Mouse (Mus musculus): ENCODE results near the gene Syngr4. TPM values are rescaled to one million over a fixed set of nuclear protein-coding genes. Genes with fewer than 3 reads are reported as not detected.
"Not testable (repeated sequence)": the region's sequence is repeated elsewhere in the genome, so short reads cannot be mapped to it uniquely, and the experiment has no call there.

The Syngr4 gene
- total RNA-seq (2021) = under 1 TPM; 0.36 to 0.53 TPM
- long read RNA-seq, experiment 1, partial matches to known transcripts = 0 of 1 reads
- long read RNA-seq, experiment 1, other reads (novel, unspliced or antisense) = 1 of 1 reads
- long read RNA-seq, experiment 2, partial matches to known transcripts = 0 of 1 reads
- long read RNA-seq, experiment 2, other reads (novel, unspliced or antisense) = 1 of 1 reads

DNA sequence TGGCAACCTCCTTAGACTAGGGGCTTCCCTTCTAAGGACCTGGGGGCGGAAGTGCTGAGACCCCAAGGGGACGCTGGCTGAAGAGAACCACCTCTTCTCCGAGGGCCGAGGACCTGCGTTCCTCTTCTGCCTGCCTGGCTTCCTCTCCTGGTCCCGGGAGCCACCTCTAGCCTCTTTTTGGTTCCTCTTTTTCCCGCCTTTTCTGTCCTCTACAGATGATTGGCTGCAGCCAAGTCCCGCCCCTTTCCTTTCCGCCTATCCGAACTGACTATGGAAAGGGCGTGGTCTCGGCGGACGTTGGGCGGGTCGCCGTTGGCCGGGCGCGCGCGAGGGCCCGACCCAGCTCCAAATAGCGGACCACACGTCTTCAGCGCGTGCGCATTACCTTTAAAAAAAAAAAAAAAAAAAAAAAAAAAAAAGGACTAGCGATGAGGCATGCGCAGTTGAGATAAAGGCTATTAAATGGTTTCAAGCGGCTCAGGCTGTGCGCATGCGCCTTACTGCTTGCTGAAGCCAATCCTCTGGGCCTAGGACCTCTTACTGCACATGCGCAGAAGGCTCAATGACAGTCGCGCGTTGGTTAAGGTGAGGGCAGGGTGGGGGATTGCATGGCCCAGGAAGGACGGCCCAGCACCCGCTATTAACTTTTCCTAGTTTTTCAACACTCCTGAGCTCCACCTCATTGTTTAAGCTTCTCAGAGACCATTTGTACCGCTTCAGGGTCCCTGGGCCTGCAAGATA lies at the start of gene Syngr4, which contains the start of gene Tmem143:
TSS of gene Syngr4 (minus strand) at position 198 of the 741 bp plus-strand sequence.
TSS of gene Tmem143 (plus strand) at position 425 of the 741 bp plus-strand sequence.
- intact Hi-C loops (cut with DNase I) = loop anchor here (2.0 kb wide), 1 partner anchor 26 kb away; no protein-coding TSS in a partner anchor
- peak; percentile 98 for DNase-seq (ENCODE audit: low spot score in 2 of 2)

DNA sequence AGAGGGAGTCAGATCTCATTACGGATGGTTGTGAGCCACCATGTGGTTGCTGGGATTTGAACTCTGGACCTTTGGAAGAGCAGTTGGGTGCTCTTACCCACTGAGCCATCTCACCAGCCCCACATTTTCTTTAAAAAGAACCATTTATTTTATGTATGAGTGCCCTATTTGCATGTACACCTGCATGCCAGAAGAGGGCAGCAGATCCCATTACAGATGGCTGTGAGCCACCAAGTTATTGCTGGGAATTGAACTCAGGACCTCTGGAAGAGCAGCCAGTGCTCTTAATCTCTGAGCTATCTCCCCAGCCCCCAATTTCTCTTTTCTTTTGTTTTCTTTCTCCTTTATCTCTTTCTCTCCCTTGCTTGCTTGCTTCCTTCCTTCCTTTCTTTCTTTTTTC lies 46.8 kb upstream of the Syngr4 start:
- intact Hi-C loops (cut with DNase I); DNase-seq (ENCODE audit: low spot score in 2 of 2): not testable (repeated sequence)

DNA sequence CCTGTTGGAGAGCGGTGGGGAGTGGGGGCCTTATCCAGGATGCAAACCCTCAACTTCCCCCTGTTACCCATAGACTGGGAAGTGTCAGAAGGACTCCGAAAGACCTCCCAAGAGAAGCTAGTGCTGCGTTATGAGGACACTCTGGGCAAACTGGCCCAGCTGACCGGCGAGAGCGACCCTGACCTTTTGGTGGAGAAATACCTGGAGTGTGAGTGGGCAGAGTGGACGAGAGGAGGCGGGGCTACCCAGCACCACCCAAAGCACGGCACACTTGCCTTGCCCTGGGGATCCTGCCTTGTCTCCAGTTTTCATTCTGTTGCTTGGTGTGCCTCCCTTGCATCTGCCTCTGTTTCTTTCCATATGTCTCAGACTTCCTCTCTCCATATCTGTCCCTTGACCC lies 45.5 kb upstream of the Syngr4 start:
- no peak for DNase-seq (ENCODE audit: low spot score in 2 of 2)
- intact Hi-C loops (cut with DNase I) = no loop called here

DNA sequence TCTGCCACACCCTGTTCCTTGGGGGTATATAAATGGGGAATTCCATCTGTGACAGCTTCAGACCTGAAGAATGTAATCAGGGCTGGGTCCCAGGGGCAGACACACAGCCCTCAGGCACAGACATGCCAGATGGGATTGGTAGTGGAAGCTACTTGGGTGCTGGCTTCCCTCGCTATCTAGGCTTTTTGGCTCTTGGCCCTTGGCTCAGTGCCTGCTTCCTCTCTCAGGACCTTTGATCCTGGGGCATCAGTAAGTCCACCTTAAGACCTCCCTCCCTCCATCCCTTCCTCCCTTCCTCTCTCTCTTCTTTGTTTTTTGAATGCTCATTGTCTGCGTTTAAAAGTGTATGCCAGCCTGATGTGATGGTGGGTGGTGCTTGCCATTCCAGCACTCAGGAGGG lies 43.3 kb upstream of the Syngr4 start:
- intact Hi-C loops (cut with DNase I) = loop anchor here (5.0 kb wide), 1 partner anchor 68 kb away; the partner anchor contains the start of gene Kdelr1
- no peak for DNase-seq (ENCODE audit: low spot score in 2 of 2)

DNA sequence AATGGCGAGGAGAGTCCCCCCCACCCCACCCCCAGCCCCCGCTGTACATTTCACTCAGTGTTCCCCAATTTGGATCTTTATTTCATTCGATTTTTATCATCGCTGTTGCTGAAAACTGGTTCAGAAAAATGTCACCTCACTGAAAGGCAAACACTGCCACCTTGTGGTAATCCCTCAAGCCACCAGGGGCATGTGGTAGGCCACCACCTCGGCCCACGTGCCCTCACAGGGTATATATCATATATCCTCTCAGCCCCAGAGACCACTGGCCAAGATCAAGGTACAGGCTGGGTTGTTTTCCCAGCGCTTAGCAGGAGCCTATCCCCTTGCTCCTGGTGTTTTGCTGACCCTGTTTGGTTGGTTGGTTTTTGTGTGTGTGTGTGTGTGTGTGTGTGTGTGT lies 38.6 kb upstream of the Syngr4 start:
- intact Hi-C loops (cut with DNase I) = loop anchor here (5.0 kb wide), 1 partner anchor 63 kb away; the partner anchor contains the start of gene Kdelr1
- DNase-seq (ENCODE audit: low spot score in 2 of 2) = peak; percentile 51 to 64

DNA sequence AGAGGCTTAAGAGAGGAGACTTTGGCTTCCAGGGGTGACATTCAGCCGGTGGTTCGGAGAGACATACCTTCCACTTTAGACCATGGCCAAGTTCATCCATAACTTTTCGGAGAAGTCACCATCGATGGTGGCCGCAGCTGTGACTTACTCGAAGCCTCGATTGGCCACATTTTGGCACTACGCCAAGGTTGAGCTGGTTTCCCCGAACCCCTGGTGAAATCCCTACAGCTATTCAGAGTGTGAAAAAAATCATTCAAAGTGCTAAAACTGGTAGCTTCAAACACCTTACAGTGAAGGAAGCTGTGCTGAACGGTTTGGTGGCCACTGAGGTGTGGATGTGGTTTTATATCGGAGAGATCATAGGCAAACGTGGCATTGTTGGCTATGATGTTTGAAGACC lies 37.3 kb upstream of the Syngr4 start:
- DNase-seq (ENCODE audit: low spot score in 2 of 2); intact Hi-C loops (cut with DNase I): not testable (repeated sequence)

DNA sequence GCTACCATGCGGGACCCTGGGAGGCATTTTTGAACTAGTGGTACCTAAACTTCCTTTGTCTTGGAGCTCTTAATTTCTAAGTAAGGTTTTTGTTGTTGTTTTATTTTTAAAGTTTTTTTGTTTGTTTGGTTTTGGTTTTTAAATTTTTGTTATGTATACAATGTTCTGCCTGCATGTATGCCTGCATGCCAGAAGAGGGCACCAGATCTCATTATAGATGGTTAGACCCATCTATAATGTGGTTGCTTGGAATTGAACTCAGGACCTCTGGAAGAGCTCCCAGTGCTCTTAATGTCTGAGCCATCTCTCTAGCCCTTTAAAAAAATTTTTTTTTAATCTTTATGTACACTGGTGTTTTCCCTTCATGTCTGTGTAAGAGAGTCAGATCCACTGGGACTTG lies 33.2 kb upstream of the Syngr4 start:
- DNase-seq (ENCODE audit: low spot score in 2 of 2) = no peak
- intact Hi-C loops (cut with DNase I) = loop anchor here (10.0 kb wide), 1 partner anchor 195 kb away; no protein-coding TSS in a partner anchor

DNA sequence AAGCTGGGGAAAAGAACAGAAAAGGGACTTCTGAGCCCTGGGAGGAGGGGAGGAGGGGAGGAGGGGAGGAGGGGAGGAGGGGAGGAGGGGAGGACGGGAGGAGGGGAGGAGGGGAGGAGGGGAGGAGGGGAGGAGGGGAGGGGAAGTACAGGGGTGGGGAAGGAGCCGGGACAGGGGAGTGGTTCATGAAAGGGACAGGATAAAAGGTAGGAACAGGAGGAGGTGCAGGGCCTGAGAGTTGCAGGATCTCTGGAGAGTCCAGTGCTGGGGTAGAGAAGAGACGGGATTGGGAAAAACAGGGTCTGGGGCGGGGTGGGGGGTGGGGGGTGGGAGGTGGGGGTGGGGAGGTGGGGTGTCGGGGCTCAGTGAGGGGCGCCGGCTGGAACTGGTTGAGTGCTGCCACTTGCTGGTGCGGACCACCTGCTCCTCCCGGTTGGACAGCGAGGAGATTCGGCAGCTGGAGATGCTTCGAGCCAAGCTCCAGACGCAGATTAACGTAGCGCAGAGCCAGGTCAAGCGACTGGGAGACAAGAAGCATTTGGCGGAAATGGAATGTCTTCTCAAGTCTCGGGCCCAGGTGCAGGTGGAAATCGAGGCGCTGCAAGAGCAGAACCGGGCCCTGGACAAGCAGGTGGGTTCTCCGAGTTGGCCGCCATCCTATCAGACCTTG lies 32.2 kb upstream of the Syngr4 start:
- intact Hi-C loops (cut with DNase I) = loop anchor here (10.0 kb wide), 1 partner anchor 194 kb away; no protein-coding TSS in a partner anchor

DNA sequence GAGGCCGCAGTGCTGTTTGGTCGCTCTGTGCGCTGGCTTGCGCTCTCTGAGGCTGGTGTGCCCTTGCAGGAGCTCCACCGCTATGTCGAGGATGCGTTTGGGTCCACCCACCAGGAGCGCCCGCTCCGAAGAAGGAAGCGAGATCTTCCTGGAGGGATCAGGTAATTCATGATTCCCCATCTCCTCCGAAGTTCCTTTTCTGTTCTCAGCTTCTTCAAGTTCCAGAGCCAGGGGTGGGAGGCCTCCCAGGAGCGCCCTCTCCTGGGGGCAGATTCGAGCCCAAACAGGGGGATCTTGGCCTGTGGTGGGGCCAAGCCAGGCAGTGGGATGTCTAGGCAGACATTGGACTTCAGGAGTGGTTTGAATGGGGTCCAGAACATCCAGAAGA lies 27.9 kb upstream of the Syngr4 start:
- intact Hi-C loops (cut with DNase I) = loop anchor here (10.0 kb wide), 1 partner anchor 190 kb away; no protein-coding TSS in a partner anchor
- no peak for DNase-seq (ENCODE audit: low spot score in 2 of 2)

More for the DNA sequence above, 32.2 kb upstream of the Syngr4 start:
- DNase-seq (ENCODE audit: low spot score in 2 of 2) = no peak

DNA sequence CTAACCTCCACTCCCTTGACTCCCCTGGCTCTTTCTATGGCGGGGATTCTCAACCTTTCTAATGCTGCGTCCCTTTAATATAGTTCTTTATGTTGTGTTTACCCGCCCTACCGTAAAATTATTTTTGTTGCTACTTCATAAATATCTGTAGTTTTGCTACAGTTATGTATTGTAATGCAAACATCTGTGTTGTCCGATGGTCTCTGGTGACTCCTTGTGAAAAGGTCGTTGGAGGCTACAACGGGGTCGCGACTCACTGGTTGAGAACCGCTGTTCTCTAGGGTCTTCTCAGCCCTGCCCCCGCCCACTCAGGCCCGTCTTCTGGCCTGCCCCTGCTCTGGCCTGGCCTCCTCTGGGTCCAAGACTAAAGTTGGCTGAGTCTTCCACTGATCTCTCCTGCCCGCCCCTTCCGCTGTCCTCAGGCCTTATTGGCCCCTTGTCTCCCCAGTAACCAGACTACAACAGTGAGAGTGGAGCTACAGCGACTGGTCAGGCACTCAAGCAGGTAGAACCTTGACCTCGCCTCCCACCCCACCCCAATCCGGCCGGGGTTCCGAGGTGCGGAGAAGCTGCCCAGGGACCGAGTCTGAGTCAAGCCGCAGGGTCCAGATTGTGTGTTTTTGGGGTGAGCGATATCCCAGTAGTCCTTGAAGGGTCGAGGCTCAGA lies 27.4 kb upstream of the Syngr4 start, which contains the start of gene Ccdc114:
TSS of gene Ccdc114 (plus strand) at position 311 of the 667 bp plus-strand sequence.
- peak; percentile 35 to 36 for DNase-seq (ENCODE audit: low spot score in 2 of 2)
- intact Hi-C loops (cut with DNase I) = loop anchor here (2.0 to 10.0 kb wide), 2 partner anchors 27 to 189 kb away; partner anchors contain the start of genes Syngr4 and Tmem143

DNA sequence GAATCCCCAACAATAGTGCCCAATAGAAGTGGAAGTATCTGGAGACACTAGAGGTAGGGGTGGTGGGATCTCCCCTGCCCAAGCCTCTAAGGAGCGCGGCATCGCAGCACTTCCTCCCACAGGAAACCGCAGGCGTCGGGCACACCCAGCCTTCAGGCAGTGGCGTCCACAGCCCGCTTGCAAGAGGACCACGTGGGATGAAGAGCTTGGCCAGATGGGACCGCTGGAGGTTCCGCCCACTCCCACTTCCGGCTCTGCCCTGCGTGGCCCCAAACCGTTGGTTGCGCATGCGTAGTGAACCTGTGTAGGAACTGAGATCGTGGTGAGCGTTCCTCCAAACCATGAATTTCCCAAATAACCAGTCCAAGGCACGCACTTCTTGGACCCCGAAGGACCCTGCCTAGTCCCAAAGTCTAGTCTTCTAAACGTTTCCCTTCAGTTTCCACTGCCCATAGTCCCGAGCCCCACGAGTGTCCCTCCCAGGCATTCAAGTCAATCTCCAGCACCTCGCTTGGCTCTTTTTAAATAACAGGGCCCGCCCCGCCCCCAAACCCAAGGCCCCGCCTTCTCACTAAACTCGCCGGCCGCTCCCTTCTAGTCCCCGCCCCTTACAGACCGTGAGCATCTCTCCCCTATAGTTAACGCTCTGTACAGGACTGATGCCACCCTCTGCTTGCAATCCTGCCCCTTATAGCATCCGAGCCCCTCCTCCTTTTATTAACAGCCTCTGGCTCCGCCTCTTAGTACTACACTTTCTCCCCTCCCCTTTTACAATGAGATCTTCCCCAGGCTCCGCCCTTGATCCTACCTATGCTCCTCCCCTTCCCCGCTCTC lies 26.6 kb upstream of the Syngr4 start:
- intact Hi-C loops (cut with DNase I) = loop anchor here (2.0 to 10.0 kb wide), 2 partner anchors 26 to 188 kb away; partner anchors contain the start of genes Syngr4 and Tmem143
- DNase-seq (ENCODE audit: low spot score in 2 of 2) = peak; percentile 92 to 96

DNA sequence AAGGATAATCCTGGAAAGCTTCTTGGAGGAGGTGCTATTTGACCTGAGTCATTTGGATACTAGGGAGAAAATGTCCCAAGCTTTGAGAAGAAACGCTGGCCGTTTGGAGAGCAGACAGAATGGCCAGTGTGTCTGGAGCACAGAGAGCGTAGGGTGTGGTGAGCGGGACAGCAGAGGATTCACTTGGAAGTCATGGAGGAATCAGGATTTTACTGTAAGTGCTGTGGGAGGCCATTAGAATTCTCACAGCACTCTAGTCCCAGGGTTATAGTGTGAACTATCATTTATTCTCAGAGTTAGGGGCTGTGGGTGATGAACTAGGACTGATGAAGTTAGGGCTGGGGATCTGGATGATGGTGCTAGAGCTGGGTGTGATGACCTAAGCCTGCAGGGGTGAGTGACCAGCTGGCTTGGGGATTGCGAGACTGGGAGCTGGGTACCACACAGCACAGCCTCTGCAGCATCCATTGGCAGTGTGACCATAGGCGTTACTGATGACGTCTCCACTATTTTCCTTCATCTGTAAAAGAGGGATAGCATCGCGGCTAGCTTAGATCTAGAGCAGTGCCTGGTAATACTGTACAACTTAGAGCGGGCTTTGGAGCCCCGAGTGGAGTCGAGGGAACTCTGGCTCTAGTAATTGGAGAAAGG lies 25.6 kb upstream of the Syngr4 start:
- DNase-seq (ENCODE audit: low spot score in 2 of 2) = no peak
- intact Hi-C loops (cut with DNase I) = loop anchor here (2.0 to 10.0 kb wide), 2 partner anchors 25 to 187 kb away; partner anchors contain the start of genes Syngr4 and Tmem143

DNA sequence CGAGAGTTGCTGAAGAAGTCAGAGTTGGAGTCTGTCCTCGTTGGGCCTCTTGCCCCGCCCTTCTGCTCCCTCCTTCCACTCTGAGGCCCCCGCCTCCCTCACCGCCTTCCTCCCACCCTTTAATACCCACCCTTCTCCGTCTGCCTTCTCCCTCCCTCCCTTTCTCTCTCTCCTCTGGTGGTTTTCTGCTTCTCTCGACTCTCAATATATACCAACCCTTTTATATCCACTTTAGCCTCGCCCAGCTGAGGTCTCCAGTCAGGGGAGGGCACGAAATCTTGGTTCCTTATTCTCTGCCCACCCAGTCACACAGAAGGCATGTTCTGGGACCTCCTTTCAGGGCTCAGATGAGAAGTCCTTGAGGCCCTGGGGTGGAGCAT lies 24.7 kb upstream of the Syngr4 start, which contains the start of gene Emp3:
TSS of gene Emp3 (minus strand) at position 163 of the 380 bp plus-strand sequence.
- intact Hi-C loops (cut with DNase I) = loop anchor here (10.0 kb wide), 1 partner anchor 186 kb away; no protein-coding TSS in a partner anchor
- no peak for DNase-seq (ENCODE audit: low spot score in 2 of 2)

DNA sequence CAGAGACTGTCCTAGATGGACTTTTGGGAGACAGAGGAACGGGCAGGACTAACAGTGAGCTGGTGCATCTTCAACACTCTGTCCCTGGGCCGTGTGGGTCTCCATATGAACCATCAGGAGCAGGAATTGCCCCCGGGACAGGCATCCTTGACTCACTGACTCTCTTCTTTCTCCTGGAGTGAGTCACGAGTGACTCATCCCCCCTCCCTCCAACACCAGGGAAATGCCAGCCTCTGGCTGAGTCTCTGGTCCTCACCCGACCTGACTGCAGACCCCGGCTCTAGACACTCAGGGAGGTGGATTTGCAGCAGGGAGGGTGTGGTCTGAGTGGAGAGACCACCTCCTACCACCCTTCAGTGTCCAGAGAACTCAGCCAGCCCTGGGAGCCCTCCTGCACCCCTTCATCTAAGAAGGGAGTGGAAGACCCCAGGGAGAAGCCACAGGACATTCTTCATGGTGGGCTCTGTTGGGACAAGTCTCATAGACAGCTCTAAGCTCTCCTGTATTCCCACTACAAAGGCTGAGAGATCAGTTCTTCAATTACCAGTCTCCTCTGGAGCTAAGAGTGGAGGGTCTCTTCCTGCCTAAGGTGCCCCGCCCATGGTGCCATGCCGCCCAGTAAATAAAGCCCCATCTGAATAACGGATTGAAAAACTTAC lies 24.2 kb upstream of the Syngr4 start:
- no peak for DNase-seq (ENCODE audit: low spot score in 2 of 2)
- intact Hi-C loops (cut with DNase I) = loop anchor here (10.0 kb wide), 1 partner anchor 186 kb away; no protein-coding TSS in a partner anchor

DNA sequence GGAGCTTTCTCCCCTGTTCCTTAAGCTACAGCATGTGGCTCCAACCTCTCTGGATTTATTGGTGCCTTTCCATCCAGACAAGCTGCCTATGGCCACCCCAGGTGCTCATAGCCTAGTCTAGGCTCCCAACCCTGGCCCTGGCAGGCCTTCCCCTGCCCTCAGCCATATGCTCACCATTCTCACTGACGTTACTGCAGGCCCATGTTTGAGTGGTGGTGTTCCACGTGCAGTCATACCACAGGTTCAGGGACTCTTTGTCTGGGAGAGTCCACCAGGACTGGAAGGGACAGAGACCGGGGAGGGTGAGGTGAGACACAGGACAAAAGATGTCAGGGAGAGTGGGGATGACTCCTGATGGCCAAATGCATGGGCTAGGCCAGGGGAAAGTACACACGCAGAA lies 23.2 kb upstream of the Syngr4 start:
- DNase-seq (ENCODE audit: low spot score in 2 of 2) = no peak
- intact Hi-C loops (cut with DNase I) = loop anchor here (10.0 kb wide), 1 partner anchor 185 kb away; no protein-coding TSS in a partner anchor

DNA sequence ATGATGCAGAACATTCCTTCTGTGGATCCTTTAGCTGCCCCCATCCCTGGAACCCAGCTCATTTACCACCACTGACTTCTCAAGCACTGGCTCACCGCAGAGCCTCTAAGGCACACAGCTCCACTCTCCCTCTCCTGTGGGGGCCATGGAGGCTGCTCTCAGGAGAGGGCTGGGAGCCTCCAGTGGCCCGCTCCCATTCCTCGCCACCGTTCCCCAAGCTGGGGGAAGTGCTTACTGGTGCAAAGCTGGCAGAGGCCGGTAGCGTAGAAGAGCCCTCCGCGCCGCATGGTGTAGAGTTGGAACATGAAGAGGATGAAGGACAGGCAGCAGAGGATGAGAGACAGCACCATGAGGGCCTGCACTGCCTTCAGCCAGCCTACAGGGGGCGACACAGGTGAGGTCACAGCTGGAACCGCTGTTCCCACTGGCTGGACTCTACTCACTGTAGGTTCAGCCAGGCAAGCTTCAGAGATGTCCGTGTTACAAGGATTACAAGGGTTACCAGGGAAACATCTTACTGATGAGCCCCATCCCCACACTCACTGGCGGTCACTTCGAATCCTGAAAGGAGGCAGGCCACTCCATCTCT lies 22.7 kb upstream of the Syngr4 start:
- intact Hi-C loops (cut with DNase I) = no loop called here
- DNase-seq (ENCODE audit: low spot score in 2 of 2) = no peak

DNA sequence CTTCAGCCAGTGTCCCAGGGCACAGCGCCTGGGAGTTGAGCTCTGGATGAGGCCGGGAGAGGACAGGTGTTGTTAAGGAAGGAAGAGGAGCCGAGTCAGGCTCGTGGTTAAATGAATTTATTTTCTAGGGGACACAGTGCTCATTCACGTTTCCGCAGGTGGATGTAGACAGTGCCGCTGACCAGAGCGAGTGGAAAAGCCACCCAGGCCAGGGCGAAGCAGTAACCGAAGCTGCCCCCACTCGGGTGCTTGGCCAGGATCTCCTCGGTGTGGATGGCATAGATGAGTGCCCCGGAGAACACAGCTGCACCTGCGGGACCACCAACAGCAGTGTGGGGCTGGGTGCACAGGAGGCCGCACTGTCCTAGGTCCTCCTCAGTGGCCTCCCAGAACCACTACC lies 21.4 kb upstream of the Syngr4 start:
- intact Hi-C loops (cut with DNase I) = no loop called here
- no peak for DNase-seq (ENCODE audit: low spot score in 2 of 2)
